Comparison of ENCODE assay signal across 23 mouse cellular contexts in the genomic region with DNA sequence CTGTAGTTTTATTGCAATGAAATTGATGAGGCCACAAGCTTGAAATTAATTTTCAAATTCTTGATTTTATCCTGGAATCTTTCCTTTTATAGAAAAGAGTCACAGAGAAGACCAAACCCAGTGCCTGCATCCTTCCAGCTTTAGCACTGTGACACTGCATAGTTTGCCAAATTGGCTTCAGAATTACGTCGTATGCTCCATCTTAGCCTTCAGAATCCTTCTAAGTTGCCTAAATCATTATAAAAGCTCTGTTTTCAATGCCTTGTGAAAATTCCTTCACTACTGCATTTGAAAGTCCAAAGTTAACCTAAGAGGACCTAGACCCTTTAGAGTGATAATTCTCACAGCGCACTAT.
"Had no signal": no experiment of that assay in that cellular context is flagged by ENCODE, and none has a peak within 500 bp of the region (broad histone marks: within the 10 kb centered on the region; RNA-seq: fewer than 3 reads in every experiment).

No protein-coding gene starts in this region.

- ATAC-seq: liver, embryonic 12.5 days; midbrain, embryonic 13.5 days; midbrain, embryonic 16.5 days had no signal

- H3K4me2 ChIP-seq: limb, embryonic 13.5 days; liver, embryonic 12.5 days; liver, embryonic 15.5 days; lung, embryonic 15.5 days; midbrain, embryonic 13.5 days; neural tube, embryonic 13.5 days; stomach, embryonic 15.5 days had no signal

- H3K4me1 ChIP-seq: limb, embryonic 10.5 days; limb, embryonic 13.5 days; liver, embryonic 12.5 days; liver, embryonic 15.5 days; lung, embryonic 15.5 days; midbrain, embryonic 10.5 days; neural tube, embryonic 13.5 days; stomach, embryonic 15.5 days had no signal

- H3K27ac ChIP-seq: limb, embryonic 10.5 days; limb, embryonic 13.5 days; liver, embryonic 12.5 days; liver, embryonic 15.5 days; lung, embryonic 15.5 days; midbrain, embryonic 10.5 days; midbrain, embryonic 13.5 days; neural tube, embryonic 13.5 days; stomach, embryonic 15.5 days had no signal

- H3K27me3 ChIP-seq: limb, embryonic 13.5 days; liver, embryonic 12.5 days; liver, embryonic 15.5 days; lung, embryonic 15.5 days; megakaryocyte, embryonic 14.5 days; midbrain, embryonic 13.5 days; neural tube, embryonic 13.5 days; stomach, embryonic 15.5 days had no signal

- H3K9me3 ChIP-seq: limb, embryonic 10.5 days; limb, embryonic 13.5 days; liver, embryonic 12.5 days; liver, embryonic 15.5 days; lung, embryonic 15.5 days; megakaryocyte, embryonic 14.5 days; midbrain, embryonic 10.5 days; midbrain, embryonic 13.5 days; neural tube, embryonic 13.5 days; stomach, embryonic 15.5 days had no signal

- H3K9ac ChIP-seq: limb, embryonic 13.5 days; liver, embryonic 12.5 days; liver, embryonic 15.5 days; lung, embryonic 15.5 days; midbrain, embryonic 13.5 days; neural tube, embryonic 13.5 days; stomach, embryonic 15.5 days had no signal

- H3K36me3 ChIP-seq: limb, embryonic 10.5 days; limb, embryonic 13.5 days; liver, embryonic 12.5 days; liver, embryonic 15.5 days; lung, embryonic 15.5 days; midbrain, embryonic 10.5 days; neural tube, embryonic 13.5 days; stomach, embryonic 15.5 days had no signal

- DNase-seq: kidney, adult 9 months; kidney, postnatal 14 days; kidney, postnatal 4 days; layer of hippocampus, postnatal 36 days; liver; lung, adult 18-20 months; lung, postnatal 10 days; lung, postnatal 36 days; right cerebral cortex, postnatal 25 days; spleen, adult 18-20 months; thymus, postnatal 25 days had no signal

- H3K4me3 ChIP-seq: limb, embryonic 10.5 days; limb, embryonic 13.5 days; liver, embryonic 12.5 days; liver, embryonic 15.5 days; lung, embryonic 15.5 days; megakaryocyte, embryonic 14.5 days; midbrain, embryonic 10.5 days; midbrain, embryonic 13.5 days; myocyte; neural tube, embryonic 13.5 days; stomach, embryonic 15.5 days had no signal
